Mouse (Mus musculus) adrenal gland, adult 8-10 months (tissue): Measurements from ENCODE around the gene Gpr162. TPM values are rescaled to one million over a fixed set of nuclear protein-coding genes. Genes with fewer than 3 reads are reported as not detected.

Experiments
- DNase-seq: peaks from one replicate; pipeline ENCODE4 v3.0.0; 2022
- total RNA-seq, 4 experiments: library from RNA; stranded (reverse); gene quantifications; 2 replicates each; pipeline ENCODE4 v1.2.4; 2022

Gene Gpr162
- total RNA-seq, 4 experiments from 2014 or later = 0.32 to 2.2 (median 1.6) TPM

GRCm38 (mm10) chr6:124881821-124882220 is 18.0 kb upstream of the Gpr162 start:
- DNase-seq = no peak

- no peak for DNase-seq
Observed at GRCm38 (mm10) chr6:124879390-124879789, 15.6 kb upstream of the Gpr162 start.

GRCm38 (mm10) chr6:124874348-124874747 is 10.6 kb upstream of the Gpr162 start:
- no peak for DNase-seq

- no peak for DNase-seq
Observed at GRCm38 (mm10) chr6:124866560-124866959, 2.8 kb upstream of the Gpr162 start.

- DNase-seq = no peak
Observed at GRCm38 (mm10) chr6:124865766-124866362, 2.1 kb upstream of the Gpr162 start.

- no peak for DNase-seq
Observed at GRCm38 (mm10) chr6:124863125-124863657, 592 bp downstream of the Gpr162 start.

GRCm38 (mm10) chr6:124862406-124863124 is 1.2 kb downstream of the Gpr162 start:
- DNase-seq = no peak

- DNase-seq = no peak
Observed at GRCm38 (mm10) chr6:124861802-124862201, 2.0 kb downstream of the Gpr162 start.

- DNase-seq = no peak
Observed at GRCm38 (mm10) chr6:124861266-124861665, 2.5 kb downstream of the Gpr162 start.

GRCm38 (mm10) chr6:124860511-124860910 is 3.3 kb downstream of the Gpr162 start:
- no peak for DNase-seq

GRCm38 (mm10) chr6:124859725-124860124 is 4.1 kb downstream of the Gpr162 start:
- peak; percentile 75 for DNase-seq

- DNase-seq = no peak
Observed at GRCm38 (mm10) chr6:124858561-124859318, 5.0 kb downstream of the Gpr162 start.

GRCm38 (mm10) chr6:124857840-124858530 is 5.8 kb downstream of the Gpr162 start:
- no peak for DNase-seq

- peak; percentile 72 for DNase-seq
Observed at GRCm38 (mm10) chr6:124856916-124857839, 6.6 kb downstream of the Gpr162 start, which contains the start of gene P3h3. Gene P3h3 (minus strand): TSS chr6:124857752.

GRCm38 (mm10) chr6:124856321-124856720 is 7.5 kb downstream of the Gpr162 start:
- DNase-seq = no peak

GRCm38 (mm10) chr6:124854647-124855046 is 9.1 kb downstream of the Gpr162 start:
- no peak for DNase-seq

- no peak for DNase-seq
Observed at GRCm38 (mm10) chr6:124850535-124850934, 13.2 kb downstream of the Gpr162 start.

- DNase-seq = peak; percentile 78
Observed at GRCm38 (mm10) chr6:124847305-124847704, 16.5 kb downstream of the Gpr162 start.

- DNase-seq = no peak
Observed at GRCm38 (mm10) chr6:124840241-124841167, 23.3 kb downstream of the Gpr162 start, which contains the start of gene Gnb3. Gene Gnb3 (minus strand): TSS chr6:124840275.

- DNase-seq = no peak
Observed at GRCm38 (mm10) chr6:124839805-124840204, 24.0 kb downstream of the Gpr162 start.
